Mouse (Mus musculus) c-Kit-positive CD71-negative TER-119-negative erythroid progenitor cells, embryonic 14.5 days (primary cell): ENCODE measurements around the gene Rsph3b.
"Not testable (repeated sequence)": the region's sequence is repeated elsewhere in the genome, so short reads cannot be mapped to it uniquely, and the experiment has no call there.

Source experiments
- DNase-seq: peaks from one replicate; pipeline ENCODE4 v3.0.0-alpha.2; 2013; ENCODE audit warnings: low read depth

The Rsph3b gene

DNA sequence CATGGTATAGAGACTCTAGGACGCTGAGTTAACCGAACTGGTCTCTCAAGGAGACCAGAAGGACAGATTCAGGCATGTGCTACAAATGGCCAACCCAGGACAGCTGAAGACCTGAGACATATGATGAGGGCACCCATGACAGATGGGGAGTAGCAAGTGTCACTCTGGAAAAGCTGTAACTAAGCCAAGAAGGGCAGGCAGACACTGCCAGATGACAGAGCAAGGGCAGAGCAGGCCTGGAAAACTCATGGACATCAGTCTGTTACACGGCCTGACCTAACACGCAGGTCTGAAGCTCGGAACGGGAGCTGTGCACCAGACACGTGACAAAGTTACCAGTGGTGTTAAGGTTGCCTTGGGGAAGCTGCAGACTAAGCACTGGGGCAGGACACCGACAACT is 10.4 kb upstream of the Rsph3b start:
- not testable (repeated sequence) for DNase-seq

DNA sequence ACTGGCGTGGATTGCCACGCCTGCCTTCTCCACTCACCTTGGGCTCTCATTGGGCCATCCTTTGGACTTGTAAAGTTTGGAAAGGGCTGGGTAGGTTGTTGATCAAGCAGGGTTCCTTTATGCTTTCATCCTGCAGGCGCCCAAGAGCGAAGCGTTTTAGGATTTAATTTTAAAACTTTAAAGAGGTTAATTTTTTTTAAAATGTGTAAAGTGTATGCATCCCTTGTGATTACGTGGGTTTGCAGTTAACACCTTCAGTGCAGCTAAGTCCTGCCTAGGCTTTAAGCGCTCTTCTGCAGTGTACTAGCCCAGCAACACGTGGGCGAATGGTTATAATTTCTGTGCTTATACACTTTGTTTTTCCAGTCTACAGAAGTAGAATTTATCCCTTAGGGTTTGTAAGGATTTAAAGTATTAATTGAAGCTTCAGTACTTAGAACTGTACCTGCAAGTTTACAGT is 317 bp upstream of the Rsph3b start:
- DNase-seq: not testable (repeated sequence)

DNA sequence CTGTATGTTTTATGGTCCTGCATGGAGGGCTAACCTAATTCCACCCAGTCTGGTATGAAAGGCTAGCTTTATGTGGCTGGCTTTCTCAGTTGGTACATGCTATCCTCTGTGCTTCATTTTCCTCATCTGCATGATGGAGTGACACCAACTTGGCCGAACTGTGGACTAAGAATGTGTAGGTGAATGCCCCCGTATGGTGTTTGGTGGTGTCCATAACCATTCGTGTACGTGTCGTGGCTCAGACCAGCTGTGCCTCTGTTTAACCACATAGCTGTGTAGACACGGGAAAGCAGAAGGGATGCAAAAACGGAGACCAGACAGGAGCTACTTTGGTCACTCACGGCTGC is 872 bp downstream of the Rsph3b start:
- DNase-seq: not testable (repeated sequence)

DNA sequence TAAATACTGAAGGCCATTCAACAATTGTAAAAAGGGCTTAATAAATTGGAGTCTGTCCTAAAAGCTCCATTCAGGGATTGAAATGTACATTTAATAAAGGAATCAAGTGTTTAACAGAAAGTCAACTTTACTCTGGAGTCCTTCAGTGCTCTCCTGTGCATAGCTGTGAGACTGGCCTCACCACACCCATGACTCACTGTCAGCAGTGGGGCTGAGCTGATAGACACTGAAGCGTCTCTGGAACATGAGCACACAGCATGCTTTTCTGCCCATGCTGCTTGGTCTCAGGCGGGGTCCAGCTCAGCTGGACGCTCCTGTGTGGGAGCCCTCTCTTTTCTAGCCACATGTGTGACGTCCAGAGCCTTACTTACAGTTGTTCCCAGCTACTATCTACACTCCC is 5.9 kb downstream of the Rsph3b start:
- DNase-seq: not testable (repeated sequence)

DNA sequence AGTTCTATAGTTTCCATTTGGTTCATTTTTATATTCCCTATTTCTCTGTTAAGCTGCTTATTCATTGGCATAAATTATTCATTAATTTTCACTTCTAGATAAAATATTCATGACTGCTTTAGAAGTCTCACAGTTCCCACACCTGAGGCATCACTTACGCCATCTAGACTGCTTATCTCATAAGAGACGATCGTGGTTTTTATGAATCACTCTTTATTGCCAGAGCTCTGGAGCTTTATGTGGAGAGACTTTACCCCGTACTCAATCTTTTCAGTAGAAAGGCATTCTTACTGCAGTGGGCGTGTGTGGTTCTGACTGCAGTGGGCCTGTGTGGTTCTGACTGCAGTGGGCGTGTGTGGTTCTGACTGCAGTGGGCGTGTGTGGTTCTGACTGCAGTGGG is 16.9 kb downstream of the Rsph3b start:
- DNase-seq: not testable (repeated sequence)

DNA sequence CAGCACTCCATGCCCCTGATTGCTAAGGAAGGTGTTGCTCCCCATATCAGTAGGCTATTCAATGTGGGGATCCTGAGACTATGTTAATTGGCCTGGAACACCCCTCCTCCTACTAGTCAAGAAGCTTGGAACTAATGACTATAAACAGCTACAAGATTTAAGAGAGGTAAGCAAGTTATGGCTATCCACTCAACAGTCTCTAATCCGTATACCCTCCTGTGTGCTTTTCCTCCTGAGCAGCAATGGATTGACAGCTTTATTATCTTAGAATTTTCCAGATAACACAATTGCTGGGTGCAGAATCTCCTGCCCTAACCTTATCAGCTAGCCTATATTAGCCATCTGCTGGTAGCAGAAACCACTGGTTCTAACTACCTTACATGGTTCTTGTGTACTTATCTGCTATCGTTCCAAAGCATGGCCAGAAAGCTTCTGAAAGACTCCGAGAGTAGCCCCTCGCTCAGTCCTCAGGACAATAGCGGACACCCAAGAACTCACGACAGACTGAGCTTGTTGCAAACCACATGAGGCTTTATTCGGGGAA is 28.1 kb downstream of the Rsph3b start:
- not testable (repeated sequence) for DNase-seq

DNA sequence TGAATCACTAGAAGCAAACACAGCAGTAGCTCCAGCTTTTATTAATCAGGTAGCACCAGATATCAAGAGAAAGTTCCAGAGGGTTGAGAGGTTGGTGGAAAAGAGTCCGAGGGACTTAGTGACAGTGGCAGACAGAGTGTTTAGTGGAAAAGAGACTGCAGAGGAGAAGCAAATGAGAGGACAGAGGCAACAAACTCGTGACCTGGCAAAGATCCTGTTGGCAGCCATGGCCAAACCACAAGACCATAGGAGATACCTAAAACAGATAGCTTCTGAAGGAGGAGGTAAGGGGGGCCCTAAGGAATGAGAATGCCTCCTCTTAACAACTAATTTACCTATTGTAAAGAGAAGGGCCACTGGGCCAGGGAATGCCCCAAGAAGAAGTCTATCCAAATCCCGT is 29.1 kb downstream of the Rsph3b start:
- not testable (repeated sequence) for DNase-seq

DNA sequence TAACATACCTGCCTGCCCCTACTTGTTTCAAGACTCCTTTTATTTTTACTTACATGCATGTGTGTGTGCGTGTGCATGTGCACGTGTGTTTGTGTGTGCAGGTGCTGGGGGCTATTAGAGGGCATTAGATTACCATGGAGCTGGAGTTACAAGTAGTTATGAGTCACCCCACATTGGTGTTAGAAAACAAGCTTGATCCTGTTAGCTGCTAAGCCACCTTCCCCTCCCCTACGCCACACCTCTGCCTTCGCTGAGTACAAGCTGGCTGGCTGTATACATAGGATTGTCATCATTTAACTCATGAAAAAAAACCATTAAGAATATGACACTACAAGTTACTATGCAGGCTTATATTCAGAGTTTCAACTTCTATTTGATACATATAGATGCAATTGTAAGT is 33.2 kb downstream of the Rsph3b start:
- DNase-seq: not testable (repeated sequence)

DNA sequence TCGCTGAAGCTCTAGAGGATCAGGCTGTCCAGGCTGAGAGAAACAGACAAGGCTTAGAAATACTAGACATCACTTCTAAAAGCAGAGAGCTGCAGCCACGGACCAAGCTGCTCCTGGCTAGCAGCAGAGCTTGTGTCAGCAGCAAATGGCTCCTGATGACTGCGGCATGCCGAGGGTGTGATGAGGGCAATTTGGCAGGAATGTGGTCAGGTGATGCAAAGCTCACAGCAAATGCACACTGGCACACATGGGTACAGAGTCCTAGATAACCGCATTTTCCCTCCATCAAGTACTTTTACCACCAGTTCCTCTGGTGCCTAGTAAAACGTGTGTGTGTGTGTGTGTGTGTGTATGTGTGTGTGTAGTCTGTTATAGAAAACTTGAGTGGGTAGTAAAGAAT is 34.4 kb downstream of the Rsph3b start:
- not testable (repeated sequence) for DNase-seq

DNA sequence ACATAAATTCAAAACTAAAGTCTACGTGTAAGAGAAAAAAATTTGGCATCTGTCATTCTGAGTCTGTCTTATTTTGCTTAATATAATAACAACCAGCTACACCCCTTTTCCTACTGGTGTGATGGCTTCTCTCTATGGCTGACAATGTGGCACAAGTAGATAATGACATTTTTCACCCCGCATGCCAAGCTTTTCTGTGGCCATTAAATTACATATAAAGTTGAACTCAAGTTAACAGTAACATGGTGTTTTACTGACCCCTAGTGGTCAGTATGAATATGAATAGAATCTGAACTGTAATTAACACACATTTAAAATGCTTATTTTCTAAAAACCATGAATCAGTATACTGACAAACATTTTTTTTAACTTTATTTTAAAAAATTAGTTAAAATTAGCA is 48.1 kb downstream of the Rsph3b start:
- DNase-seq: not testable (repeated sequence)

DNA sequence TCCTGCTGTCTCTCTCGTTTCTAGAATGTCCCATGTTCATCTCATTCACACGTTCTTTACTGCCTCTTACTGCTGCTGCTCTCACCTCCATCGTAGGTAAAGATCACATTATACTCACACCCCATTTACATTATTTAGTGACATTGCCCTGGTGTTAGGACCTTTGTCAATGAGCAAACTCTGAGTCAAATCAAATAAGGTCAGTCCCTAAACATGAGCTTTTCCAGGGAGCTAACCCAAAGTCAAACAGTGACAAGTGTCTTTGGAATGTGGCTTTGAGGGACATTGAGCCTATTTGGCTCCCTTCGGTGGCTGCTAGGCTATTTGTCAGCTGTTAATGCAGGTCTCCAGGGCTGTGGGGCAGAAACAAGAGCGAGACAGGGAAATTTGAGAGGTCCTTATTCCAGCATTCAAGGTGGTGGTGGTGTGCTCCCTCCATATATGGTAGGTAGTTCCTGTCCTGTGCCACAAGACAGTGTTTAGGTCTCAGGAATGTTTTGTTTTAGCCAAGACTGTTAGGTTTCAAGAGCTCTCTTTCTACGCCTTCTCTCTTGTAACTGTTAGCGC is 50.4 kb downstream of the Rsph3b start:
- not testable (repeated sequence) for DNase-seq

DNA sequence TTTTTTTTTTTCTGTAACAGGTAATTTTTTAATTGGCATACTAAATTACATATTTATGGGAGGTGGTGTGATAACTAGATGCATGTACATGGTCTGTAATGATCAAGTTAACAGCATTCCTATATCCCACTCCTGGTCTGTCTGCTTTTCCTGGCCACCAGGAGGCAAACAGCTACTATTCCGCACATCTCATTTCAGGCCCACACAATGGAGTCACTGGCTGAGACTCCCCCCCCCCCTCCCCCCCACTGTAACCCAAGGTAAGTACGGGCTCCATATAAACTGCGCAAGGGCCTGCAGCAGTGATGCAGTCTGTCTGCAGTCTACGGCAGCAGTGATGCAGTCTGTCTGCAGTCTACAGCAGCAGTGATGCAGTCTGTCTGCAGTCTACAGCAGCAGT is 51.7 kb downstream of the Rsph3b start:
- DNase-seq: no peak

DNA sequence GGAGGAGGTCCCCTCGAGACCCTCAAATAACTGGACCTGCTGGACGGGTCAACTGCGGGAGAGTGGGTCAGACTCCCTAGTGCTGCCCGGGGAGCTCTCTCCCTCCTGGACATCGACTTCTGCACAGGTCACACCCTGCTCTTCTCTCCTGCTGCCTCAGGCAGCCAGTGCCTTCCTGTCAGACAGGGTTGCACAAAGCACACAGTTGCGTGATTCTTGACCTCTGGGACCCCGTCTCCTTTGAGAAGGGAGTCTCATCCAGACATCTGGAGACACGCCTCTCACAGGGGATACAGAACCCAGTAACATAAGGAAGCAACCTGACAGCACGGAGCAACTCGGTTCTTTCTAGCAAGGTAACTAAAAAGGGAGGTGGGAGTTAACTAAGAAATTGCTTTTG is 55.1 kb downstream of the Rsph3b start:
- no peak for DNase-seq

DNA sequence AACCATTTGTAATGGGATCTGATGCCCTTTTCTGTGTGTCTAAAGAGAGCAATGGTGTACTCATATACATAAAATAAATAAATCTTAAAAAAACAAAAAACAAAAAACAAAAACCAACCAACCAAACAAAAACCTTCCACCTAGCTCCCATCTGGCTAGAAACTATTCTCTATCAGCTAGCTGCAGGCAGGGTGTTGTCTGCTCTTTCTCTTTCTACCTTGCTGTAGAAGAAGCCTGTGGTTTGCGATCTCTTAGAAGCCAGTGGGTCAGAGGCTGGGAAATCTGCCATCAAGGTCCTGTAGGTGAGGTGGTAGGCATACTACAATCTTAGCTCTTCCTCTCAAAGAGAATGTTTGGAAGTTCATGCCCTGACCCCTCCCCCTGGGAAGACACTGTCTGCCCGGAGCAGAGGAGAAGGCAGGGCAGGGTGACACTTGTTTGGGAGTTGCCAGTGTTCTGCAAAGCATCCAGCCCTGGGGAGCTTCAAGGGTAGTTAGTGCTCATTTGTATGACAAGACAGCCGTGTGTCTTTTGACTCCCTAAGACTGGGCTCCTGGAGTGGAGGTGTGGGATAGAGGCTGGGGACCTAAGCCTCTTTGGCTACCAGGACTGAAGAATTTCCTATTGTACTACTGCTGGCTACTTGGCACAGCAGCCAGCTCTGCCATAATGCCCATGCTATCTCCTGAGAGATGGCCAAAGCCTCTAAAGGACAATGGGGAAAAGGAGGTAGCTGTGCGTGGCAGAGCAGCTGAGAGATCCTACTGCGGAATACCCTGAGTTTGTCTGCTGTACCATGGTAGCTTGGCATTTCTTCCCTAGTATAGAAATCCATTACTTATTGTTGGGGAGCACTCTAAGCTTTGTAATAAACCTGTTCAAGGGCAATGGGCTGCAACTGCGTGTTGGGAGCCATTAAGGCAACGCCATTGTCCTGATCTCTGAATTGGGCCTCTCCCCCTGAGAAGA is 56.2 kb downstream of the Rsph3b start:
- no peak for DNase-seq

DNA sequence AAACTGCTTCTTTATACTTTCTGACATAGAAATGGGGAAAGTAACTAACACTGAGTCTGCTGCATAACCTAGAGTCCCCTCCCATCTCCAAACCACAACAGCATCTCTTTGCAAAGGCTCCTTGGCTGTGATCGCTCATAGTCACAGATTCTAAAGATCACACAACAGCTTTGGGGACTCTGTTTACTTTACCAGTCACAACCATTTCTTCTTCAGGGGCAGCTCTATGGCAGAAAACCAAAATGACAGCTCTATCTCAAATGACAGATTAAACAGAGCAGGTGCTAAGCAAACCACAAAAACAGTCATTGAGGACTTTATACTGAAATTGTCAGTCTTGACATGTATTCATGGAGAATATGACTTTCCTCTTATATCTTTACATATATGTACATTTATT is 62.0 kb downstream of the Rsph3b start:
- DNase-seq: no peak

DNA sequence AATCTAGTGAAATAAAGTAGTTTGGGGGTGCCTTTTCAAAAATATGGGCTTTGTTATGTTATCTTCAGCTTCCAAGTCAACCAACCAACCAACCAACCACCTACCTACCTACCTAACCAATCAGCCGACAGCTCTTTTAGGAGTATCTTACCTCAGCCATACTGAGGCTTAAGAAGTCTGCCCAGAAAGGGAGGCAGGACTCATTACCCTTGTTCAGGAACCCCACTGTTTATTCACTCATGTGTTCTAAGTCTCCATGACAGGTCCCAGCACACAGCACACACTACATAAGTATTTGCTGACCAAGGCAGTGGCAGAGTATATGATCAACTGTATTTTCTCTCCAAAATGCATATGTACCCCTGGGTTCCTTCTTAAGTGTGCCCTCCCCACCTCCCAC is 64.0 kb downstream of the Rsph3b start:
- no peak for DNase-seq

DNA sequence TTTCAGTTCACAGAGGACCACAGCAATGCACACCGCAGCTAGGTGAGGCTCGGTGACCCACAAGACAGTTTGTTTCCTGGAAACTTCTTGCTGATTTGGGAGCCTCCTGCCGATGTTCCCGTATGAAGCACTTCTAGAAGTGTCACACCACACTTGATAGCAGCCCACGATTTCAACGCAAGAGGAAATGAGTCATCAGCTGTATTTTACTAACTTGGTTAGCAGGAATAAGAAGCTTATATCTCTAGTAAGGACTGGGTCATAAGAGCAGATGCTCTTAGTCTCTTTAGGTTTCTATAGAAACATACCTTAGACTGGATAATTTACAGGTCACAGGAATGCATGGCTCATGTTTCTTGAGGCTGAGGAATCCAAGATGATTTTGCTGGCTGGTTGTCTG is 67.2 kb downstream of the Rsph3b start:
- DNase-seq: no peak

DNA sequence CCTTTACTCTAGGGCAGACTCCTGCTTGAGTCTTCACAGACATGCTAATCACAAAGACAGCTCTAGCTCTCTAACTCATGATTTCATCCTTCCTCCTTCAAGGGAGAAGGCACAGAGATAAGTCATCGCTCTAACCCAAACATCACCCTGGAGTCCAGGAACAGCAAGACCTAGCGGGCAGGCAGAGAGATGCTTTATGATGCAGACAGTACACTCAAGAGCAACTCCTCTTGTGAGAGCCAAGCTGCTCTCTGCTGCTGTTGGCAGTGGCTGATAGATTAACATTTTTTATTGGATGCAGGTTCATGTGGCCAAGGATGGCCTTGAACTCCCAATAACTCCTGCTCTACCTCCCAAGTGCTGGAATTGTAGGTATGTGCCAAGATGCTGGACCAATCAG is 77.1 kb downstream of the Rsph3b start:
- DNase-seq: no peak

DNA sequence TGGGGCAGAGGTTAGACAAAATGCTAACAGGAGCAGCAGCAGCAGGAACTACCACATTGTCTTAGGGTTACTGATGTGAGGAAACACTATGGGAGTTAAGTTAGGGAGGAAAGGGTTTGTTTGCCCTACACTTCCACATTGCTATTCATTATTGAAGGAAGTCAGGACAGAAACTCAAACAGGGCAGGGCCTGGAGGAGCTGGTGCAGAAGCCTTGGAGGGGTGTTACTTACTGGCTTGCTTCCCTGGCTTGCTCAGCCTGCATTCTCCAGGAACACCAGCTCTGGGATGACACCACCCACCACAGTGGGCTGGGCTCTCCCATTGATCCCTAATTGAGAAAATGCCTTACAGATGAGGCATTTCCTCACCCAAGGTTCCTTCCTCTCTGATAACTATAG is 79.7 kb downstream of the Rsph3b start:
- DNase-seq: no peak

DNA sequence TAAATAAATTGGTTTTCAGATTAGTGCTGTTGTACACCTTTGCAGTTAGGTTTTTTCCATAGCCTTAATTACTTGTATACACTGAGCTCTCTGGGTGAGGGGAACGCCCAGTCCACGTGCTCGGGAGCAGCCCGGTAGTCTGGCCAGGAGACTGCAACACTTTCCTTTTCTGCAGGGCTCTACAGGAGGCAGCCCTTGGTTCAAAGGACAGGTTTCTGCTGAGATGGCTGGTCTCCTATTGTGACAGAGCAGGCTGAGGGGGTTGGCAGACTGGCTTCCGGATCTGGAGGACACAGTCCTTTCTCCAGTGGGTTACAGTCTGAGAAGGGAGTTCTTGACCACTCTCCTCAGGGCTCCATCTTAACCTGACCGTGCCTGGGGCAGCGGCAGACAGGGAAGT is 80.7 kb downstream of the Rsph3b start:
- DNase-seq: no peak

DNA sequence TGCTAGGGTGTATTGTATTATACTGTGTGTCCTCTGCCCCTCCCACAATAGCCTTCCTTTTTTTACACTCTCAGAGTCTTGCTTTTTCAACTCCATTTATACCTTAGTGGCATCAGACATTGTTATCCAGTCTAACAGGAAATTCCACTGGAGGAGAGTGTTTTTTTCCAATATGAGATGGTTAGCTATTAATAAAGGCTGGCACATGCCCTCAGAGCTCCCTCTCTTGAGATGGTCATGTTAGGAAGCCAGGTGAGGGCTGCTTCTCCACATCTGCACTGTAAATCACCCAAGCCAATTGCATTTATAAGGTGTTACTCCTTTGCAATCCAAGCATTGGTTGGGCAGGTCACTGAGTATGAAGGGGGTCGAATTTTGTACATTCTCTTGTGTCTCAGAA is 81.9 kb downstream of the Rsph3b start:
- DNase-seq: no peak

DNA sequence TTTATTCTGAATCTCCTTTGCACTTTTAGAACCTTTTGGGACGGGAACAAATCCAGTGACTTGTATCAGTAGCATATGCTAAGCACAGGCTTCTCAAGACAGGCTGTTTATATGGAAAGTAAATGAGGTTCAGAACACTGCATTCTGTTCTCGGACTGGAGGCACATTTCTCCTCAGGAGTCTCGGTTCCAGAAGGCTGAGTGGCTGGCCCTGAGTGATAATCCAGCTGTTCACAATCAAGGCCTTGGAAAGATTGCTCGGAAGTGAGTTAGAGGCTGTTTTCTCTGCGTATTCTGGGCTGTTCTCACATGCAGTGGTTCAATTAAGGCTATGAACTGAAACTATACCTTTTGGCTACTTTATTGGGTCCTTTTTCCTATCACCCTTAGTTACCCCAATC is 82.9 kb downstream of the Rsph3b start:
- DNase-seq: no peak

DNA sequence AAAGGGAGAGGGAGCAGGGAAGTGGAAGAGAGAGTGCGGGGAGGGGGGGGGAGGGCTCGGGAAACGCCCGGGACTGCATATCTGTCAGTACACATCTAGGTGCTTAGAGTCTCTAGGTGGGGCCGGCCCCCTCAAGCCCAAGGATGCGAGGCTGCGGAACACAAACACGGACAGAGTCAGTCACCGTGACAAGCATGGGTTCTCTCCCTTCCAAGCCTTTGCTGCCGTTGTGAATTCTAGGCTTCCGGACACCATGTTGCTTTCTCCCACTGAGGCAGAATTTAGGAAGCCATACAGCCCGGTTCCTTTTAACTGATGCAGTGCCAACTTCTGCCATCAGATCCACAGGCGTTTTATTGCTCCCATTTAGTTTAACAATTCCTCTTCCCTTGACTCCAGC is 83.6 kb downstream of the Rsph3b start:
- no peak for DNase-seq
